Mouse (Mus musculus): Measurements from ENCODE around the gene Slc41a2. TPM values are rescaled to one million over a fixed set of nuclear protein-coding genes. Genes with fewer than 3 reads are reported as not detected.
A peak's percentile ranks its signal among the peaks of the same experiment; 100 is the strongest.

Slc41a2 gene
- polyA plus RNA-seq, 1 experiment from 2014 or later, result 0.25 TPM

DNA sequence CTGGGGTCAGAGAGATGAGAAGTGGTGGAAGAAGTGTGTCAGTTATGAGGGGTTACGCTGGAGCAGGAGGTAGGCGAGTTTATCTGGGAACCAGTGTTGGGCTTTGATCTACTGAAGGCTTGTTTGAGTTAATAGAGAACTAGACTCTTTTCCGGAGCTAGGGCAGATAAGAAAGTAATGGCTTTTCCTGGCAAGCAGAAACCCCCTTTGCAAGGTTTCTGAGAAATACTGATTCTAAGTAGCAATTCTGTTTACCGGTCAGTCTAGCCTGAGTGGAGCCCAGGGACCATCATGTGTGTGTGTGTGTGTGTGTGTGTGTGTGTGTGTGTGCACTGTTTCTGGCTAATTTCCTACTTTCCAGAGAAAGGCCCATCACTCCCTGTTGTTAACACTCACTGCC lies 109.1 kb downstream of the Slc41a2 start:
- no peaks in the 10 kb centered on the region for H3K36me3 ChIP-seq
- no peak overlapping the region for H3K27ac ChIP-seq
- H3K4me1 ChIP-seq, result no peaks in the 10 kb centered on the region
- 77% methylated on average over 4 of the region's 4 CpGs for WGBS
- H3K9me3 ChIP-seq (replicated peaks), result no peaks in the 10 kb centered on the region
- H3K27me3 ChIP-seq (ENCODE audit: low read depth, poor library complexity, severe bottlenecking), result no peaks in the 10 kb centered on the region
- DNase-seq (ENCODE audit: low spot score), result no peak
- no peak overlapping the region for H3K4me3 ChIP-seq

DNA sequence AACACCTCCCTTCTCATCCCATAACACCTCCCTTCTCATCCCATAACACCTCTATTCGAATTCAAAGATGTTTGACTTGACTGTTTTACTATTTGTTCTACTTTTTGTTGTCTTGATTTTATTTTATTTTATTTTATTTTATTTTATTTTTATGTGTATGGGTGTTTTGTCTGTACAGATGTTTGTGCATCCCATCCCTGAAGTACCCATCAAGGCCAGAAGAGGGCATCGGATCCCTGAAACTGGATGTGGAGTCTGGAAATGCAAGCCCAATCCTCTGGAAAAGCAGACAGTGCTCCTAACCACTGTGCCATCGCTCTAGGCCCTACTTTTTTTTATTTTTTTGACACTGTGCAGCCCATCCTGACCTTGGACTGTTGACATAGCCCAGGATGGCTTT lies 112.7 kb downstream of the Slc41a2 start:
- H3K27me3 ChIP-seq (ENCODE audit: low read depth, poor library complexity, severe bottlenecking), result no peaks in the 10 kb centered on the region
- no peak overlapping the region for H3K27ac ChIP-seq
- peak; percentile 63 for DNase-seq (ENCODE audit: low spot score)
- H3K9me3 ChIP-seq (replicated peaks), result no peaks in the 10 kb centered on the region
- no peaks in the 10 kb centered on the region for H3K4me1 ChIP-seq
- H3K36me3 ChIP-seq, result no peaks in the 10 kb centered on the region
- no peak overlapping the region for H3K4me3 ChIP-seq
- 56% methylated on average over 3 of the region's 3 CpGs for WGBS

GRCm38 (mm10) chr10:83220847-83221246 lies 116.8 kb downstream of the Slc41a2 start:
- H3K27ac ChIP-seq, result no peak overlapping the region
- no peaks in the 10 kb centered on the region for H3K36me3 ChIP-seq
- H3K27me3 ChIP-seq (ENCODE audit: low read depth, poor library complexity, severe bottlenecking), result no peaks in the 10 kb centered on the region
- no peak for DNase-seq (ENCODE audit: low spot score)
- WGBS, result 86% methylated on average over 3 of the region's 3 CpGs
- H3K4me3 ChIP-seq, result no peak overlapping the region
- no peaks in the 10 kb centered on the region for H3K9me3 ChIP-seq (replicated peaks)
- no peaks in the 10 kb centered on the region for H3K4me1 ChIP-seq

- H3K4me3 ChIP-seq, result no peak overlapping the region
- H3K27me3 ChIP-seq (ENCODE audit: low read depth, poor library complexity, severe bottlenecking), result no peaks in the 10 kb centered on the region
- no peaks in the 10 kb centered on the region for H3K4me1 ChIP-seq
- H3K36me3 ChIP-seq, result no peaks in the 10 kb centered on the region
- 90% methylated on average over 10 of the region's 10 CpGs for WGBS
- no peaks in the 10 kb centered on the region for H3K9me3 ChIP-seq (replicated peaks)
- DNase-seq (ENCODE audit: low spot score), result no peak
- no peak overlapping the region for H3K27ac ChIP-seq
Observed at GRCm38 (mm10) chr10:83220217-83220616, 117.5 kb downstream of the Slc41a2 start.

DNA sequence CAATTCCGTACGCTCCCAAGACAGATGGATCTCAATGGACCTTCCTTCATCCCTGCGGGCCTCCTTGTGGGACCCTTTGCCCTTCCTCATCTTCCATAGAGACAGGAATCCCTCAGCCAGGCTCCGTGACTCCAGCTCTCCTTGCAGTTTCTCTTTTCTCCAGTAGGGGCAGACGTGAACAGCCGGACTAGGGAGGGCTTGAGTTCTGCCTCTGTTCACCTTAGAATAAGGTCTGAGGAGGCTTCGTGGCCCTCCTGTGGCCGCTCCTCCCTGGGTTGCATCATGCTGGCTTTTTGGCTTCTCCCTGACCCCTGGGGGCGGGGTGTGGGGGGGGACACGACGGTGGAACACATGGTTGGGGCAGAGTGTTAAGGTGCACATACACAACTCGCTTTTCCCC lies 118.0 kb downstream of the Slc41a2 start:
- no peaks in the 10 kb centered on the region for H3K27me3 ChIP-seq (ENCODE audit: low read depth, poor library complexity, severe bottlenecking)
- WGBS, result 30% methylated on average over 12 of the region's 12 CpGs
- no peak overlapping the region for H3K4me3 ChIP-seq
- peak; percentile 73 for DNase-seq (ENCODE audit: low spot score)
- H3K4me1 ChIP-seq, result no peaks in the 10 kb centered on the region
- no peak overlapping the region for H3K27ac ChIP-seq
- no peaks in the 10 kb centered on the region for H3K9me3 ChIP-seq (replicated peaks)
- H3K36me3 ChIP-seq, result no peaks in the 10 kb centered on the region

DNA sequence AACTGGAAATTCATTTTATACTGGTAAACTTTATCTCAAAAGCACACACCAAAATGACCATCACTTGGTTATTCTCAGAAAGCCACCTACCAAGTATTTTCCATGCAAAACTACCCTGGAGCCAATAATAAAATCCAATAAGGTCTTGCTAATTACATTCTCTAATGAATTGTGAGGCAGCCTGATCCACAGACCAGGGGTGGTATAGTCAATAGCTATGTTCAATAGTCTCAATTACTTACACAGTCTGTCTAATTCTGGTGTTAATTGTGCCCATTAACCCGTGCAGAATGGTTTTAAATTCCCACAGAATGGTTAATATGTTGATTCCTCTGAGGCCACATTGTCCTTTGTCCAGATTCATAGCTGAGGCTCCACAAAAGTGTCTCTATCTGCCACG lies 118.9 kb downstream of the Slc41a2 start:
- Histone ChIP-seq H3K27ac (no peak overlapping the region), H3K27me3 (ENCODE audit: low read depth, poor library complexity, severe bottlenecking) (no peaks in the 10 kb centered on the region), H3K9me3 (replicated peaks) (no peaks in the 10 kb centered on the region), H3K36me3 (no peaks in the 10 kb centered on the region), H3K4me1 (no peaks in the 10 kb centered on the region), H3K4me3 (no peak overlapping the region)
- DNase-seq (ENCODE audit: low spot score), result no peak
- WGBS, result 75% methylated on average over 2 of the region's 2 CpGs

DNA sequence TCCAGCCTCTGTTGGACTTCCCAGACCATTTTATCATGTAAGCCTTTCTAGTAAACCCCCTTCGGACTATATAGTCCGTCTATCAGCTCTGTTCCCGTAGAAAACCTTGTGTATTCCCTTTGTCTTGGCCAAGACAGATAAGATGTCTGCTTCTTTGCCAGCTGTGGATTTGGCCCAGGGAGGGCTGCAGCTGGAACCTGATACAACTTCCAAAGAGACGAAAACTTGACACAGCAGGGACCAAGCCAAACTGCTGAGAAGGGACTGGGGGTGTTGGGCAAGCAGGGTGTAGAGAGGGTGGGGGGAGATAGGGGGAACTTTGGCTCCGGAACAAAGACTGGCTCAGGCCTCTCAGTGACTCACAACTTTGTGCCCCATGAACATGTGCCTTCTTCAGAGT lies 120.4 kb downstream of the Slc41a2 start:
- peaks cover 3% of the 10 kb centered on the region for H3K4me1 ChIP-seq
- no peaks in the 10 kb centered on the region for H3K27me3 ChIP-seq (ENCODE audit: low read depth, poor library complexity, severe bottlenecking)
- 78% methylated on average over 5 of the region's 5 CpGs for WGBS
- H3K36me3 ChIP-seq, result no peaks in the 10 kb centered on the region
- no peaks in the 10 kb centered on the region for H3K9me3 ChIP-seq (replicated peaks)
- DNase-seq (ENCODE audit: low spot score), result no peak
- H3K4me3 ChIP-seq, result no peak overlapping the region
- no peak overlapping the region for H3K27ac ChIP-seq

DNA sequence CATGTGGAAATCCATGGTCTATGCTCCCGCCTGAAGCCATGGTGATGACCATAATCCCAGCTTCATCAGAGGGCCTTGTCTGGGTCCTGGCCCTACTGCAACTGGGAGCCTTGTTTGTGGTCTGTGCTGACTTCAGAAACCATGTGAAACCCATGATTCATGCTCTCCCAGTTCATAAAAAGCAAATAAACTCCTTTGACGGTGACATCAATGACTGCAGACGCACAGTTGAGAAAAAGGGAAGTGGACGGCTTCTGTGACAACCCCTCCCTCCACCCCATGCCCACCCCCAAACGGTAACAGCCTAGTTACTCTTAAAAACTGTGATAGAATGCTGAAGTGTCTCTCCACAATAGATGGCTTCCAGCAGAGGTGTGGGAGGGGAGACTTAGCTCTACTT lies 122.1 kb downstream of the Slc41a2 start:
- H3K27me3 ChIP-seq (ENCODE audit: low read depth, poor library complexity, severe bottlenecking), result no peaks in the 10 kb centered on the region
- 86% methylated on average over 5 of the region's 5 CpGs for WGBS

DNA sequence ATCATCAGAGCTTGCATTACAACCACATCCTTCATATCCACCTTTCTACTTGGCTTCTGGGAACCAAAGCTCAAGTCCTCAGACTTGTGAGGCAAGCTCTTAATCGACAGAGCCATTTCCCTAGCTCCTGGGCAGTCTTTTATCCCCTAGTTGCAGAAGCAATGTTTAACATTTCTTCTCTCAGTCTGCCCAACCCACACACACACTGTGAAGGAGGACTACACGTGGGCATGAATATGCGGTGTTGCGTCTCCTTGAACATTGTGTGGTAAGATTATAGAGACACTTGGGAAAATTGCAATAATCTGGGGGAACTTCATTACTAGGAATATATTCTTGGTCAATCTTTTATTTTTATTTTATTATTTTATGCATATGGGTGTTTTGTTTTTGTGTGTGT lies 125.1 kb downstream of the Slc41a2 start:
- H3K4me1 ChIP-seq, result peaks cover 24% of the 10 kb centered on the region
- no peaks in the 10 kb centered on the region for H3K27me3 ChIP-seq (ENCODE audit: low read depth, poor library complexity, severe bottlenecking)
- 92% methylated on average over 4 of the region's 4 CpGs for WGBS
- no peak for DNase-seq (ENCODE audit: low spot score)
- H3K4me3 ChIP-seq, result no peak overlapping the region
- H3K36me3 ChIP-seq, result no peaks in the 10 kb centered on the region
- H3K9me3 ChIP-seq (replicated peaks), result no peaks in the 10 kb centered on the region
- no peak overlapping the region for H3K27ac ChIP-seq

More for the DNA sequence above, 122.1 kb downstream of the Slc41a2 start:
- no peak overlapping the region for H3K4me3 ChIP-seq
- no peaks in the 10 kb centered on the region for H3K36me3 ChIP-seq
- no peak overlapping the region for H3K27ac ChIP-seq
- DNase-seq (ENCODE audit: low spot score), result no peak
- peaks cover 8% of the 10 kb centered on the region for H3K4me1 ChIP-seq
- no peaks in the 10 kb centered on the region for H3K9me3 ChIP-seq (replicated peaks)

DNA sequence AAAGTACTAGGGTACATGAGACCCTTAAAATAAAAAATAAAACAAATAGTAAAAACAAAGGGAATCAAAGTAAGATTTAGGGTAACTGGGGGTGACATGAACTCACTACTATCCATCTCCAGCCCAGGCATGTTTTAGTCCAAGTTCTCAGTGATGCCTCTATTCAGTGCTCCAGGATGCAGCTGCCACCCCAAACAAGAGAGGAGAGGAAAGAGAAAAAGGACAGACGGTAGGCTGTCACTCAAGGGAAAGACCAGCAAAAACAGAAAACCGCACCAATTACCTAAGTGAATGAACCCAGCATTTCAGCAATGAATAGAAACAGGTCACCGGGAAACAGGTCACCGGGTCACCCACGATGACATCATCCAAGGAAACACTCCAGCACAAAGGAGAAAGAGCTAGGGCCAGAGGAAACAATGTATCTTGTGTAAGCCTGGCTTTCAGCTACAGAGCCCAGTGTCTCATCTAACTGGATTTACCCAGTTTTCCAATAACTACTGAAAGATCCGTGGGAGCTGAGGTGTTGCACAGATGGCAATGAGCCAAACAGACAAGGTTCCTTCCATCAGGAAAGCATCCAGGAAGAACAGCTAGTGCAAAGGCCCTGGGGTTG lies 126.6 kb downstream of the Slc41a2 start:
- H3K9me3 ChIP-seq (replicated peaks), result no peaks in the 10 kb centered on the region
- WGBS, result 82% methylated on average over 6 of the region's 6 CpGs
- H3K27ac ChIP-seq, result no peak overlapping the region
- H3K4me3 ChIP-seq, result no peak overlapping the region
- DNase-seq (ENCODE audit: low spot score), result no peak
- no peaks in the 10 kb centered on the region for H3K36me3 ChIP-seq
- peaks cover 24% of the 10 kb centered on the region for H3K4me1 ChIP-seq
- no peaks in the 10 kb centered on the region for H3K27me3 ChIP-seq (ENCODE audit: low read depth, poor library complexity, severe bottlenecking)

GRCm38 (mm10) chr10:83210122-83210521 lies 127.6 kb downstream of the Slc41a2 start:
- Histone ChIP-seq H3K27ac (no peak overlapping the region), H3K9me3 (replicated peaks) (no peaks in the 10 kb centered on the region)
- 82% methylated on average over 16 of the region's 16 CpGs for WGBS

DNA sequence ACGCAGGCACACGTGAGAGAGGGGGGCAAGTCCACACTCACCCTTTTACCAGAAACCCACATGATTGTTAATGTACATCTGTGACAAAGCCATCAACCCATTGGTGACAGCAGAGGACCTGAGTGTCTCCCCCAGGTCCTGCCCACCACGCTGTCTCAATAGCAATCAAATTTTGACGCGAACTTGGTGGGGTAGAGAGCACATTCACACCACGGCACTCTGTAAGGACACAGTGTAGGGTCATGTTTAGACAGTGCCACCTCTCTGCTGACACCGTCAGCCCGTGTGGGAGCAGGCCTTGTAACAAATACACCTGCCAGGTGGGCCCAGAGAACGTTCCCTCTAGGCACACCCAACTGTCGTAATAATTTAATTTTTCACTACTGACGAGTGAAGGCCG lies 128.3 kb downstream of the Slc41a2 start:
- Histone ChIP-seq H3K27me3 (ENCODE audit: low read depth, poor library complexity, severe bottlenecking) (no peaks in the 10 kb centered on the region), H3K27ac (no peak overlapping the region), H3K4me3 (no peak overlapping the region), H3K4me1 (peaks cover 24% of the 10 kb centered on the region), H3K36me3 (no peaks in the 10 kb centered on the region), H3K9me3 (replicated peaks) (no peaks in the 10 kb centered on the region)
- DNase-seq (ENCODE audit: low spot score), result no peak
- 86% methylated on average over 12 of the region's 12 CpGs for WGBS

More at GRCm38 (mm10) chr10:83210122-83210521, 127.6 kb downstream of the Slc41a2 start:
- H3K36me3 ChIP-seq, result no peaks in the 10 kb centered on the region
- DNase-seq (ENCODE audit: low spot score), result no peak
- H3K4me3 ChIP-seq, result no peak overlapping the region
- no peaks in the 10 kb centered on the region for H3K27me3 ChIP-seq (ENCODE audit: low read depth, poor library complexity, severe bottlenecking)
- peaks cover 24% of the 10 kb centered on the region for H3K4me1 ChIP-seq

DNA sequence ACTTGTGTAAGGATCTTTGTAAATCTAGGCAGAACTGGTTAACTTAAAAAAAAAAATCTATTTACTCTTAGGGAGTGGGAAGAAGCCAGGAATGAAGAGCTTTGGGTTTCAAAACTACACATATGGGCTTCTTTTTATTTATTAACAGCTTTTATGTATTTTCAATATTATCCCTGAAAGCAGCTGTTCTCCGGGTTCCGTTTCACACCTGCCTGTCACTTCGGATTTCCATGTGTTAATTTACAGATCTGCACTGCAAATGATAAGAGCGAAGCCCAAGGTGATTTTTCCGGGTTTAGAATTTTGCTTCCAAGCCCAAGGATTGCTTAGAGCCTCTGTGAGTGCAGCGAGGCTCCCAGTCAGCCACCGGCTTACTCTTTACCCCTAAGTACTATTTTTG lies 129.2 kb downstream of the Slc41a2 start:
- 87% methylated on average over 7 of the region's 7 CpGs for WGBS
- DNase-seq (ENCODE audit: low spot score), result no peak
- H3K4me1 ChIP-seq, result peaks cover 24% of the 10 kb centered on the region

More for the DNA sequence above, 129.2 kb downstream of the Slc41a2 start:
- H3K27ac ChIP-seq, result no peak overlapping the region
- H3K36me3 ChIP-seq, result no peaks in the 10 kb centered on the region
- no peaks in the 10 kb centered on the region for H3K9me3 ChIP-seq (replicated peaks)
- no peak overlapping the region for H3K4me3 ChIP-seq
- no peaks in the 10 kb centered on the region for H3K27me3 ChIP-seq (ENCODE audit: low read depth, poor library complexity, severe bottlenecking)

Measured in limb, embryonic 10.5 days (tissue).